Comparison of ENCODE assay signal across 8 mouse cellular contexts in genomic region chr15:80798367-80799073, GRCm38 (mm10).
DNase-seq lines count a peak whose midpoint lies in the region; ATAC-seq lines count a peak whose summit lies in the region.

No protein-coding gene starts in this region.

- peak; percentile 88 to 89 for ATAC-seq in hematopoietic stem cell, adult 5-6 weeks (replicated peaks in 1 of 2; ENCODE audit: insufficient read depth in 1 of 2, low FRiP score in 2 of 2, low TSS enrichment in 1 of 2, low read depth in 1 of 2, poor library complexity in 2 of 2, severe bottlenecking in 2 of 2)
- ATAC-seq in lung, embryonic 16.5 days (ENCODE audit: low read depth) = peak; percentile 95

- H3K27ac ChIP-seq in lung, embryonic 16.5 days (ENCODE audit: low read length) = peak overlapping the region; percentile 91

- no peaks in the 10 kb centered on the region for H3K9me3 ChIP-seq in lung, embryonic 16.5 days (ENCODE audit: control insufficient read depth, low read length)

- H3K27me3 ChIP-seq in lung, embryonic 16.5 days (ENCODE audit: control insufficient read depth, insufficient read depth, low read depth, low read length) = no peaks in the 10 kb centered on the region

- peak overlapping the region; percentile 72 for H3K9ac ChIP-seq in lung, embryonic 16.5 days (ENCODE audit: low read length)

- WGBS in lung, embryonic 16.5 days = 0% methylated on average over 17 of the region's 17 CpGs

- H3K4me2 ChIP-seq in lung, embryonic 16.5 days (ENCODE audit: low read depth, low read length) = peak overlapping the region; percentile 69

- no peaks in the 10 kb centered on the region for H3K36me3 ChIP-seq in lung, embryonic 16.5 days (ENCODE audit: control insufficient read depth, insufficient read depth, low read length)

- H3K4me3 ChIP-seq in lung, embryonic 16.5 days (ENCODE audit: low read length) = peak overlapping the region; percentile 65

- H3K4me1 ChIP-seq in lung, embryonic 16.5 days (replicated peaks; ENCODE audit: control insufficient read depth, insufficient read depth, low read length) = peaks cover 29% of the 10 kb centered on the region

- DNase-seq in MEL-GATA-1-ER (ENCODE audit: extremely low read depth, low read depth) = peak; percentile 98
- DNase-seq in cerebellum, adult 8-10 months = peak; percentile 89
- peak; percentile 96 for DNase-seq in forelimb bud, embryonic 11.5 days (ENCODE audit: low read depth, low spot score)
- peak; percentile 97 for DNase-seq in layer of hippocampus, adult 9-10 months (ENCODE audit: low spot score)
- DNase-seq in ovary, postnatal 10 days (ENCODE audit: low spot score) = peak; percentile 62
- DNase-seq in thymus, postnatal 10 days (ENCODE audit: low spot score in 2 of 2) = peak; percentile 93 to 94

Comparison
In these comparisons a context has a peak if more than half of its experiments do, and no peak if none do; other contexts are left out.
1. Peak in every context shown above with its lines: DNase-seq, ATAC-seq, H3K4me3 ChIP-seq and H3K27ac ChIP-seq.